Mouse (Mus musculus) forelimb bud, embryonic 11.5 days (tissue): ENCODE results near the gene Pitx1.

Source experiments
- DNase-seq: peaks from one replicate; pipeline ENCODE4 v3.0.0-alpha.2; 2012; ENCODE audit warnings: low read depth, low spot score

The Pitx1 gene

GRCm38 (mm10) chr13:55836142-55836625, at the start of gene Pitx1:
Pitx1 (minus strand) TSS chr13:55836192.
- no peak for DNase-seq

GRCm38 (mm10) chr13:55881431-55882202, 45.6 kb upstream of the Pitx1 start:
- no peak for DNase-seq

DNA sequence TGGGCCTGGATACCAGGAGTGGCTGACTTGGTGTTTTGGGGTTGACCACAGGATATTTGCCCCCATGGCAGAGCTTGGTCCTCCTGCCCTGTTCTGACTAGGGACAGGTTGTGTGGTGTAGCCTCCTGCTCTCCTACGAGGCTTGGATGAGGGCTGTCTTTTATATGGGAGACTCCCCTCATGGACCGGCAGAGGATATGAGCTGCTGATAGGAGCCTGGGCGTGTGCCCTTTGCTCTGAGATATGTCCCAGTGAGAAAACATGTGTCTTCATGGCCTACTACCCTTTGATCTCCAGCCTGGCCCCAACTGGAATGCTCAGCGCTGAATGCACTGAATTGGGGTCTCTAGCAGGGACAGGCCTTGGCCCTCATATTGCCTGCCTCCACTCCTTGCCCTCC, 42.4 kb upstream of the Pitx1 start:
- DNase-seq: no peak

DNA sequence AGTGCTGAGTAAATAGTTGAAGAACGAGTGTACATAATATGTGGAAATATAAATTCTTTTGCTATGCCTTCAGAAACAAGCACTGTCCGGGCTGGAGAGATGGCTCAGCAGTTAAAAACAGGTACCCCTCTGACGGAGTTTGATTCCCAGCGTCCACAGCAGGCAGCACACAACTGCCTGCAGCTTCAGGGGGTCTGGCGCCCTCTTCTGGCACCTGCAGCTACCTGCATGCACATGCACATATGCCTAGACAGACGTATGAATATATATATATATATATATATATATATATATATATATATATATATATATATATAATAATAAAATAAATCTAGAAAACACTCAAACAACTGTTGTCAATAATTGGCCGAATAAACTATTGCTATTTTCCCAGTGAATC, 35.4 kb upstream of the Pitx1 start:
- DNase-seq: no peak

DNA sequence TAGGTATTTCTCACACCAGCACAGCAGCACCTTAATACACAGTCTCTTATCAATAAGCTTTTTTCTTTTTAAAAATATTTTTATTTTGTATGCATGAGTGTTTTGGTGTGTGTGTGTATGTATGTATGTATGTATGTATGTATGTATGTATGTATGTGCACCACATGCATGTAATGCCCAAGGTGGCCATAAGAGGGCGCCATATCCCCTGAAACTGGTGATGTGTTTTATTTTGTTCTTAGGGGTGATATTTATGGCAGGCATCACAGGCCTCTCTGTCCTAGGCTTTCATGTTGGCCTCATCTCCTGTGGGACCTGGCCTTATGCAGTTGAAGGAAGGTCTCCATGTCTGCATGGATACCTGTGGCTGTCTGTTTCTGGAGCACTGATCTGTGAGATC, 34.0 kb upstream of the Pitx1 start:
- DNase-seq: no peak

DNA sequence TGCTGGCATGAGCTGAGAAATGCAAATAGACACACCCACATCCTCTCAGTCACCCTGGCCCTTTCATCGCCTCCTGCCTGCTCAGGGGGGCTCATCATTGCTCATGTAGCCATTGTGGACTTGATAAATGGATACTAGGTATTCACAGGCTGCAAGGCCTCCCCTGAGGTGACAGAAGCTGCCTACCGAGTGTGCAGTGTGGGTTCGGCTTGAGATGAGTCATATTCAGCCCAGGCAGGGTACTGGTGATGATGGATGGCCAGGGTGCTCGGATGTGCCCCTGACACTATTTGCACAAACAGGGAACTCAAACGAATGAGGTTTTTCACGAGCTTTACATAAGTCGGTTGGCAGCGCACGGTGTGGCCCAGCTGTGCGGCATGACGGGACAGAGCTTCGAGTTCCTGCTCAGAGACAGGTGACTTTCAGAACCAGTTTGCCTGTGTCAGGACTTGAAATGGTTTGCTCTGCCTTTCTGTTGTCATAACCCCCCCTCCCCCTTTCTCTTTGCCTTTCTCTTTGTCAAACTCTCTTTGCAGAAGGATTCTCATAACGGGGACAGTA, 31.6 kb upstream of the Pitx1 start:
- no peak for DNase-seq

DNA sequence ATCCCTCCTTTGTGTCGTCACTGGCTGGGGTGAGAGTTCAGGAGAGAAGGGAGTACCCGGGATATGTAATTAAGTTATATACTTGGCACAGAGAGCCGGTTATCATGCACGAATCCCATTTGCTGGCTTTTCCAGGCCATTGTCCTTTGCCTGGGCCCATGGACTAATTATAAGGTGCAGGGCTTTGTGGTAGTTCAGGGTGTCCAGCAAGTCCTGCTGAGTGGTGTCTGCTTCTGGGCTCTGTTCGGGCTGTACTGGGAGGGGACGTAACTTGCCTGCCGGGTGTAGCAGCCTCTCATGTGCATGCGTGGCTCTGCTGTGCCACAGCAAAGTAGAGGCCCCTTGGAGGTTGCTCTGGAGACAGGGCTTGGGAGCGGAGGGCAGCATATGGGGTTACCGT, 24.5 kb upstream of the Pitx1 start:
- no peak for DNase-seq

DNA sequence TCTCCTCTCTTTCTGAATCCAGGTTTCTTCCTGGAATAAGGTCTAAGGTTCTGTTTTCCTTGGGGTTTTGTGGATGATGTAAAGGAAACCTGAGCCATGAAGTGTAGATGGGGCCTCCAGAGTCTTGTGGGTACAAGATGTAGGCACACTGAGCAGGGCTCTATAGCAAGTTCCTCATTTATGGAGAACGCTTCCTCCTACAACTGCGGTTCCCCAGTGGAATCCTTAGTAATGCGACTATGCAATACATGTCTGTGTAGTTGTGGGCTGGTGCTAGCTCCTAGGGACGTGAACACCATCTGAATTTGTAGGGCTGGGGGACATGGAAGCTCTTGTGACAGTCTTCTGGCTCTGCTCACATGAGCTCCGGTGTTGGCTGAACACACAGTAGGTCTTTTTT, 22.5 kb upstream of the Pitx1 start:
- DNase-seq: no peak

- peak; percentile 51 for DNase-seq
Observed at GRCm38 (mm10) chr13:55855793-55856192, 19.8 kb upstream of the Pitx1 start.

DNA sequence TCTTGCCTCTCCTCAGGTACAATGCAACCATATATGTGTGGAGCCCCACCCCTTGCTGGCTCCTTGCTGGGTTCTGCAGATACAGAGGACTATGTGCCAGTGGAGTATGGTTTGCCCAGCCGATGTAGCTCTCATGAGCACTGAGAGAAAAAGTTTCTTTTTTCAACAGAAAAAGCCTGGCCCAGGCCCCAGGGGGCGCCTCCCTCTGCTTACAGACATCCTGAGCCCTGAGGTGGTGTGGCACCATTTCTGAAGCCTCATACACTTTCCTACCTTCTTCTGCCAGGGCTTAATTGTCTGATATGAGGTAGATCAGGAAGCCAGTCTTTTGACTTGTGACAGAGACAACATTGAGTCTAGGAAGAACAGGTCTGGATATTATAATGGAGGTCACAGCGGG, 16.2 kb upstream of the Pitx1 start:
- DNase-seq: no peak

GRCm38 (mm10) chr13:55850726-55851125, 14.7 kb upstream of the Pitx1 start:
- DNase-seq: no peak

GRCm38 (mm10) chr13:55848604-55849190, 12.7 kb upstream of the Pitx1 start:
- DNase-seq: no peak

DNA sequence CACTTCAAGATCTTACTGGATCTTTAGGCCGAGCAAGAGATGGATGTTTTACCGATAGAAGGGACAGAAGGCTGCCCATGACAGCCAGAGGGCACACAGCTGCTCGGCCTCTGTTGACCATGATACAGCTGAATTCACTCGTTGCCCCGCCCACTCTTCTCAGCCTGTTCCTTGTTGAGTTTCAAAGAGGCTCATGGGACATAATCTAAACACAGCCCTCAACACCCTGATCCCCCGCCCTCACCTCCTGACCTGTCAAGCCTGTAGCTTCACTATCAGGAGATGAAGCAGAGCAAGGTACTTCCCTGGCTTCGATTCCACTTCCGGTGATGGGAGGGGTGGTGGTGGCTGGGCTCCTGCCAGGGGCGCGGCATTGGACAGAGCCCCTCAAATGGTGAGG, 11.8 kb upstream of the Pitx1 start:
- DNase-seq: no peak

DNA sequence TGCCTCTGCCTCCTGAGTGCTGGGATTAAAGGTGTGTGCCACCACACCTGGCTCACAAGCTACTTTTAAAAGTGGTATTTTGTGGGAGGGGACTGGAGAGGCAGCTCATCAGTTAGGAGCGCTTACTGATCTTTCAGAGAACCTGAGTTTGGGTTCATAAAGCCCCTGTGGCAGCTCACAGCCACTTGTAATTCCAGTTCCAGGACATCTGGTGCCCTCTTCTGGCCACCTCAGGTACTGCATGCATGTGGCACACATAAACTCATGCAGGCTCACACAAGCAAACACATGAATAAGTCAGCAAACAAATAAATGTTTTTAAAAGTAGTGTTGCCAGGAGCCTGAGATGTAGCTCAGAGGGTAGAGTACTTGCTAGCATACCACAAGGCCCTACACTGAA, 7.7 kb upstream of the Pitx1 start:
- no peak for DNase-seq

DNA sequence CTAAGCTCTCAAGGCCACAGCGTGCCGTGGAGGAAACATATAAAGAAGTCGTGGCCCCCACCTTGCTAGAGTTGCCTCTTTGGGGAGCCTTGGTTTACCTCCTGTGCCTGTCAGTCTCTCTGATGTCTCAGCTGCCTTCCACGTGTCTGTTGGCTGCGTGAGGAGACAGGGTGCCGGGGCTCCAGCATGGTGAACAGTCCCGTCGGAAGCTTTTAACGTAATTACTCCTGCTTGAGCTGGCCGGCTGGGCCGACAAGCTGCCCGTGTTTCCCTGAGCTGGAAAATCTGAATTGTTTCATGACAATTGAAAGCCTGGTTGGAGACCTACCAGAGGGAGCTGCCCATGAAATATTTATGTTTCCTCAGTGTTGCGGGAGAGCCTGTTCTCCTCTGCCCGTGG, 4.2 kb upstream of the Pitx1 start:
- DNase-seq: no peak

GRCm38 (mm10) chr13:55836786-55837780, 1.1 kb upstream of the Pitx1 start:
- no peak for DNase-seq

DNA sequence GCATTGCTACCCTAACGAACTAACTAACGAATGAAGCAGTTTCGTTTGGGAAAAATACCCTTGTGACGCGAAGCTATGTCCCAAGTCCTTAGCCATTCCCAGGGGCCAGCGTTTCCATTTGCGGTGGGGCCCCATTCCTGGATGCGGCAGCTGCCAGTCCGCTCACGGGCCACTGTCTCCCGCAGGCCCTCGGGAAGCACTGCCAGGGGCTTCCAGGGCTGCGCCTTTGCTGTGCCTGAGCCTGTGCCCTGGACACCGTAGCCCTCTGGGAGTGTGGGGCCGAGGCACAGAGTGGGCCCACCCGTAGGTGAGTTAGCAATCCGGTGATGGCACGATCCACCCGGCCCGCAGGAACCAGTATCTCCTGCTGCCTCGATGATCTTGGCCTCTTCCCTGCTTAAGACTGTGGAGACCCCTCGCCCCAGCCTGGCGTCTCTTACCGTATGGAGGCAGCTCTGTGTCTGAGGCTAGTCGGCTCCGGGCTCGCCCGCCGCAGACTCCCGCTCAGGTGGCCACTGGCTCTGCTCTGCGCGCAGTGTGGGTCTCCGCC, 369 bp downstream of the Pitx1 start:
- no peak for DNase-seq

GRCm38 (mm10) chr13:55834667-55835066, 1.3 kb downstream of the Pitx1 start:
- DNase-seq: no peak

GRCm38 (mm10) chr13:55833921-55834320, 2.1 kb downstream of the Pitx1 start:
- DNase-seq: no peak

DNA sequence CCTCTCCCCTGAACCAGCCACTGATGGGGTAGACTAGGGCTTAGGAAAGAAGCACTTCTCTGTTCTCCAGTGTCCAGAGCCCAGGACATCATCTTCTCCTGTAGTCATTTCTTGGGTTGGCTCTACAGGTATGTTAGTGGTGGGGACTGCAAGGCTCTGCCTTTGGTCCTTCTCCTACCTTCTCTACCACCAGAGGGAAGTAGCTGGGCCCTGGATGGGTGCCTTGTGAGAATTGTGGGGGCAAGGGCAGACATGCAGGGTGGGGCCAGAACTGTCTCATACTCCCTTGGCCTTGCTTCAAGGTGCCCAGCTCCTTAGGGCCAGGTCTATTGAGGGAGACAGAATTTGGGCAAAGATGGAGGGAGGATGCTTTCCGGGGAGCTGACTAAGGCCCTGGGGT, 3.4 kb downstream of the Pitx1 start:
- no peak for DNase-seq

DNA sequence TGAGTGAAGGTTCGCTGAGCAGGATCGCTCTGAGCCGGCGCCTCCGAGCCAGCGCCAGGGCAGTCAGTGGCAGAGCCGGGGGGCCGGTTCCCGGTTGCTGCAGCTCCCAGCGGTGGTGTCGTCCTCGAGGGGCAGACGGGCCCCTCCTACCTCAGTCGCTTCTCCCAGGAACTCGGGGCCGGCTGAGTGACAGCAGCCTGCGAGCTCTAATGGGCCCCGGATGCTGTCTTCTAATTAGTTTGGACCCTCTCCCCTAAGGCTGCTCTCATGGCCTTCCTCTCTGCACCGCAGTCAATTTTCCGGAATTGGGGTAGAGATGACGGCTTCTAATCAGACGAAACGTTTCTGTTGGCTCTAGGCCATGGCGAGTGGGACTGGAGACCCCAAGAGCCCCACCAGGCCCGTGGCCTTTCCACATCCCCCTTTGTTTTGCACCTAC, 4.3 kb downstream of the Pitx1 start:
- no peak for DNase-seq
